Mouse (Mus musculus) kidney, embryonic 15.5 days (tissue): ENCODE measurements around the gene Slc6a6. TPM values are rescaled to one million over a fixed set of nuclear protein-coding genes. Genes with fewer than 3 reads are reported as not detected.
A peak's percentile ranks its signal among the peaks of the same experiment; 100 is the strongest.

ENCODE experiments used
- ATAC-seq: fragments of 200-750 bp; cut with Nextera tagmentation; replicated peaks from 2 replicates; pipeline ENCODE4 v1.8.0; 2017; ENCODE audit warnings: moderate TSS enrichment; ENCODE audit not compliant: low FRiP score
- H3K27ac ChIP-seq: fragments of 300-500 bp; sonication (generic); 2 replicates; pipeline ENCODE4 v1.5.1; 2015; ENCODE audit warnings: mild to moderate bottlenecking, inconsistent platforms
- H3K27me3 ChIP-seq: fragments of 300-500 bp; sonication (generic); 2 replicates; pipeline ENCODE4 v1.6.1; 2015; ENCODE audit warnings: inconsistent platforms
- H3K36me3 ChIP-seq: fragments of 300-500 bp; sonication (generic); 2 replicates; pipeline ENCODE4 v1.6.1; 2015; ENCODE audit warnings: inconsistent platforms
- H3K4me1 ChIP-seq: fragments of 300-500 bp; sonication (generic); 2 replicates; pipeline ENCODE4 v1.6.1; 2015; ENCODE audit warnings: inconsistent platforms
- H3K4me2 ChIP-seq: fragments of 300-500 bp; sonication (generic); 2 replicates; pipeline ENCODE4 v1.6.1; 2015; ENCODE audit warnings: moderate library complexity, mild to moderate bottlenecking, inconsistent platforms
- H3K4me3 ChIP-seq: fragments of 300-500 bp; sonication (generic); replicated peaks from 2 replicates; pipeline ENCODE4 v1.5.1; 2015; ENCODE audit warnings: mild to moderate bottlenecking, inconsistent platforms
- H3K9ac ChIP-seq: fragments of 300-500 bp; sonication (generic); 2 replicates; pipeline ENCODE4 v1.6.1; 2015; ENCODE audit warnings: mild to moderate bottlenecking, inconsistent platforms
- H3K9me3 ChIP-seq: fragments of 300-500 bp; sonication (generic); replicated peaks from 2 replicates; pipeline ENCODE4 v1.6.1; 2016; ENCODE audit warnings: inconsistent platforms
- WGBS: fragments of 180-500 bp; shearing (Covaris S2); methylation state at CpG from one replicate; pipeline ENCODE4 v1.1.7; 2015; ENCODE audit warnings: mixed read lengths; 5-methylcytosine and 5-hydroxymethylcytosine counted together
- polyA plus RNA-seq: library from polyadenylated mRNA; unstranded; fragments of >200 nt; fragmentation: Nextera tagmentation; extraction: Ambion mirVana; gene quantifications from 2 replicates; pipeline ENCODE4 v1.2.1, GENCODE M21; 2015

The Slc6a6 gene
- polyA plus RNA-seq, 1 experiment from 2014 or later: 87.2 TPM

GRCm38 (mm10) chr6:91718067-91718466, 34.2 kb downstream of the Slc6a6 start:
- Histone ChIP-seq H3K36me3 (peaks cover 37% of the 10 kb centered on the region), H3K27me3 (no peaks in the 10 kb centered on the region), H3K27ac (no peak overlapping the region), H3K9ac (no peak overlapping the region), H3K4me2 (no peak overlapping the region), H3K9me3 (no peaks in the 10 kb centered on the region), H3K4me1 (peaks cover 46% of the 10 kb centered on the region), H3K4me3 (no peak overlapping the region)
- no peak for ATAC-seq
- WGBS: 88% methylated on average over 2 of the region's 2 CpGs

DNA sequence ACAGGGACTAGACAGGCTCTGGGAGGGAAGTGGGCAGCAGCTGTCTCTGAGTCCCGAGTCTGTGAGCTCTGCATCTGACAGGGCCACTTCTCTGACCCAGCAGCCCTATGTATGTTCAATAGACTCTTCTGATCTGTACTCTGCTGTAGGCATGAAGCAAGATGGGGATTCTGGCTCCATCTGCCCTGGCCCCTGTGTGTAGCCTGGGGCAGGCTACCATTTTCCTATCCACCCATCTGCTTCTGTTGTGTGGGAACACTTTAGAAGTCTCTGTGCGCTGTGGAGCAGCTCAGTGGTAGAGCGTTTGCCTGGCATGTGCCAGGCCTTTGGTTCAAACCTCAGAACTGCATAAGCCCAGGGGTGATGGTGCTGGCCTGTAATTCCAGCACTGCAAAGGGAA, 34.8 kb downstream of the Slc6a6 start:
- WGBS: 72% methylated on average over 3 of the region's 3 CpGs
- no peaks in the 10 kb centered on the region for H3K27me3 ChIP-seq
- H3K9ac ChIP-seq: no peak overlapping the region
- no peak overlapping the region for H3K4me2 ChIP-seq
- H3K36me3 ChIP-seq: peaks cover 40% of the 10 kb centered on the region
- H3K9me3 ChIP-seq: no peaks in the 10 kb centered on the region
- peak overlapping the region; percentile 63 for H3K27ac ChIP-seq
- H3K4me1 ChIP-seq: peaks cover 41% of the 10 kb centered on the region
- no peak overlapping the region for H3K4me3 ChIP-seq
- ATAC-seq: no peak

DNA sequence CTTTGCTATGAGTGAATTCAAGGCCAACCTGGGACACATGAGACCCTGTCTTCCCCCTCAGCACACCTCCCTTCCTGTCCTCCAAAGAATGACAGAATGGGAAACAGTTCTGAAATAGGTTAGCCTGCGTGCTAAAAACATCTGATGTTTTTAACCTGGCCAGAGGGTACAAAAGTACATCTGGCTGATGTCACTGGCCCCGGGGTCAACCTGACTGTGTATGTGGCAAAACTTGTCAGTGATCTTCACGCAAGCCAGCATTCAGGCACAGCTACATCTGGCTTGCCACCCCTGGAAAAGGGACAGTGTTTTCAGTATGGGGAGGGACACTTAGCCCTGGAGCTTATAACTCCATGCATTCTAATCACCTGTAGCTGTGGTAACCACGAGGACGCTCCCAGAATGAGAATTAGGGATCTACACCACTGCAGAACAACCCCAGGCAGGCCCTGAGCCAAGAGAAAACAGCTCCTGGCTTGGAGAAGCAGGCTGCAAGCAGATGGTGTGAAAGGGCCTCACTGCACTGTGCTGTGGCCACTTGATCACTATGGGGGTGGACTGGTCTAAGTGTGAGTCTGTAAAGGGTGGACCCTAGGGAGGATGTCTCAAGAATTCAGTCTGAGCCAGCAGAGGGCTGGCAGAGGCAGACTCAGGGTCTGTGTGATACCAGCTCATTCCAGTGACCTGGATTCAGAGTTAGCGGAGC, 35.3 kb downstream of the Slc6a6 start:
- 61% methylated on average over 6 of the region's 6 CpGs for WGBS
- H3K36me3 ChIP-seq: peaks cover 40% of the 10 kb centered on the region
- H3K27me3 ChIP-seq: no peaks in the 10 kb centered on the region
- H3K27ac ChIP-seq: peak overlapping the region; percentile 63
- H3K4me2 ChIP-seq: no peak overlapping the region
- no peaks in the 10 kb centered on the region for H3K9me3 ChIP-seq
- no peak overlapping the region for H3K4me3 ChIP-seq
- H3K4me1 ChIP-seq: peaks cover 37% of the 10 kb centered on the region
- peak; percentile 49; the same call in 1 of the 2 replicates for ATAC-seq
- H3K9ac ChIP-seq: no peak overlapping the region

DNA sequence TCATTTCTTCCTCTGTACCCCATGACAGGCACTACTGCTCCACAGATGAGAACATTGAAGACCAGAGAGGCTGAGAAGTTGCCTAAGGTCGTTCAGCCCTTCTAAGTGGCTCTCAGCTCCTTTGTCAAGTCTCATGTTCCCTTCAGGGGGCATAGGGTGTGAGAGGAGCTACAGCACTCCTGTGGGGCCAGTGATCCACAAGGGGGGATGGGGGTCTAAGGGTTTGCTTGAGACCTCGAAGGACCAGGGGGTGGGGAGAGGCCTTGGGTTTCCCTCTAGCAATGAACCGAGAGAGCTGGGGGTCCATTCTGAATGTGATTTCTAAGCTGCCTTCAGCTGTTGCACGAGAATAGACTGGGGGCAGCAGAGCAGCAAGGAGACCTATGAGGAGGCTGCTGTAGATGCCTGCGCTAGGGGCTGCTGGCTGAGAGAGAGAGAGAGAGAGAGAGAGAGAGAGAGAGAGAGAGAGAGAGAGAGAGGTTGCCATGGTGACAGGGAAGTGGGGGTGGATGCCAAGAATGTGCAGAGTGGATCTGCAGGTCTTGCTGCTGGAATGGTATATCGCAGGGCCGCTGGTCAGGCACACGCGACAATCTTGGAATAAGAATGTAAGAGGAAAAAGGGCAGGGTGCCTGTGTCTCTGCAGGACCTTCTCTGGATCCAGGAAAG, 36.1 kb downstream of the Slc6a6 start:
- Histone ChIP-seq H3K4me2 (peak overlapping the region; percentile 9; the same call in 1 of the 2 replicates), H3K9me3 (no peaks in the 10 kb centered on the region), H3K9ac (no peak overlapping the region), H3K4me3 (no peak overlapping the region), H3K4me1 (peaks cover 37% of the 10 kb centered on the region), H3K27me3 (no peaks in the 10 kb centered on the region), H3K36me3 (peaks cover 42% of the 10 kb centered on the region), H3K27ac (peak overlapping the region; percentile 63)
- peak; percentile 69 for ATAC-seq
- WGBS: 8% methylated on average over 9 of the region's 9 CpGs

DNA sequence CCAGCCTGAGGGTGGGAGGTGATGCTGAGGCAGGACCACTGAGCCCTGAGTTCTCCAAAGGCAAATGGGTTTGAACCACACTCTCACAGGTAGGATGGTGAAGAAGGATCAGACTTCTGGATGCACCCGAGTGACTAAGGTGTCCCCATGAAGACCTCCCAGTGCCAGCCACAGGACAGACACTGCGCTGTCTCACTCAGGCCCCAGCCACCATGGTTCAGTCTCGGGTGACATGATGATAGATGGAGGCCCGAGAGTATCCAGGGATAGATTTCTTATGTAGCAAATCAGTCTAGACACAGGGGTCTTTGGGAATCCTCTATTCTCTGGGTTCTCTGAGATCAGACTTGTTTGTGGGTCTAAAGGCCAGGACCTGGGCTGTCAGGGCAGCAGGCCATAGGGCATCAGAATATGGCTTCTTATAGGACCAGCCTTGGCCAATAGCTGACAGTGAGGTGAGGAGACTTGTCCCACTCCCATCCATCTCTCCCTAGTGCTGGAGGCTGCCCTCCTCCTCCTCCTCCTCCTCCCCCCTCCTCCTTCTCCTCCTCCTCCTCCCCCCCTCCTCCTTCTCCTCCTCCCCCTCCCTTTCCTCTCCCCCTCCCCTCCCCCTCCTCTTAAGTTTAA, 36.8 kb downstream of the Slc6a6 start:
- peak overlapping the region; percentile 9; the same call in 1 of the 2 replicates for H3K4me2 ChIP-seq
- peak; percentile 30 for ATAC-seq
- H3K9me3 ChIP-seq: no peaks in the 10 kb centered on the region

GRCm38 (mm10) chr6:91721215-91721701, 37.4 kb downstream of the Slc6a6 start:
- Histone ChIP-seq H3K4me1 (peaks cover 37% of the 10 kb centered on the region), H3K4me3 (no peak overlapping the region), H3K27ac (0 out of 2 replicates have a peak overlapping the region, but pooled peaks have one; percentile 2), H3K9ac (no peak overlapping the region), H3K27me3 (no peaks in the 10 kb centered on the region), H3K9me3 (no peaks in the 10 kb centered on the region), H3K36me3 (peaks cover 45% of the 10 kb centered on the region), H3K4me2 (no peak overlapping the region)
- 34% methylated on average over 12 of the region's 12 CpGs for WGBS
- no peak; the same call in 1 of the 2 replicates for ATAC-seq

More for the DNA sequence above, 36.8 kb downstream of the Slc6a6 start:
- Histone ChIP-seq H3K36me3 (peaks cover 44% of the 10 kb centered on the region), H3K4me3 (no peak overlapping the region), H3K27me3 (no peaks in the 10 kb centered on the region), H3K9ac (no peak overlapping the region), H3K27ac (peak overlapping the region; percentile 63; the same call in 1 of the 2 replicates), H3K4me1 (peaks cover 37% of the 10 kb centered on the region)
- WGBS: 30% methylated on average over 4 of the region's 4 CpGs

DNA sequence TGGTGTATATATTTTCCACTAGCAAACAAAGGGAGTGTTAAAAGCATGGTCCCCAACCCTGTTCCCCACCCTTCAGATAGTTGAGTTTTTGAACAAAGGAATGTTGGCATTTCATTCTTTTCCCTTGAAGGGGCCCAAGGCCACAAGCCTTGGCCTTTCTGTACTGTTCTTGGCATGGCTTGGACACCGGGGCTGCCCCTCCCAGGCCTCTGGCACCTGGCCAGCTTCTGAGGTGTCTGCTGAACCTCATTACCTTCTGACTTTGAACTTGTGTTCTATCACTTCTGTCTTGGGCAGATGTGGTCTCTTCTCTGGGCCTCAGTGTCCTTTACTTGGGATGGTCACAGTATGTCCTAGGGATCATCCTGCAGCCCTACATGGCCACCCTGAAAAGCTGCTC, 43.5 kb downstream of the Slc6a6 start:
- H3K4me3 ChIP-seq: no peak overlapping the region
- no peaks in the 10 kb centered on the region for H3K9me3 ChIP-seq
- H3K36me3 ChIP-seq: peaks cover 94% of the 10 kb centered on the region
- H3K4me1 ChIP-seq: peaks cover 29% of the 10 kb centered on the region
- H3K27ac ChIP-seq: no peak overlapping the region
- H3K4me2 ChIP-seq: no peak overlapping the region
- H3K9ac ChIP-seq: no peak overlapping the region
- no peaks in the 10 kb centered on the region for H3K27me3 ChIP-seq
- no peak for ATAC-seq
- WGBS: 60% methylated on average over 1 of the region's 1 CpGs

GRCm38 (mm10) chr6:91728939-91729619, 45.2 kb downstream of the Slc6a6 start:
- H3K4me1 ChIP-seq: peaks cover 29% of the 10 kb centered on the region
- no peak overlapping the region for H3K4me2 ChIP-seq
- no peak overlapping the region for H3K4me3 ChIP-seq
- no peaks in the 10 kb centered on the region for H3K27me3 ChIP-seq
- ATAC-seq: peak; percentile 50; the same call in 1 of the 2 replicates
- H3K27ac ChIP-seq: peak overlapping the region; percentile 82
- H3K36me3 ChIP-seq: peaks cover 93% of the 10 kb centered on the region
- H3K9me3 ChIP-seq: no peaks in the 10 kb centered on the region
- H3K9ac ChIP-seq: 0 out of 2 replicates have a peak overlapping the region, but pooled peaks have one; percentile 0
- WGBS: 34% methylated on average over 6 of the region's 6 CpGs

- H3K4me2 ChIP-seq: no peak overlapping the region
- peaks cover 93% of the 10 kb centered on the region for H3K36me3 ChIP-seq
Observed at GRCm38 (mm10) chr6:91729677-91730127, 45.8 kb downstream of the Slc6a6 start.

DNA sequence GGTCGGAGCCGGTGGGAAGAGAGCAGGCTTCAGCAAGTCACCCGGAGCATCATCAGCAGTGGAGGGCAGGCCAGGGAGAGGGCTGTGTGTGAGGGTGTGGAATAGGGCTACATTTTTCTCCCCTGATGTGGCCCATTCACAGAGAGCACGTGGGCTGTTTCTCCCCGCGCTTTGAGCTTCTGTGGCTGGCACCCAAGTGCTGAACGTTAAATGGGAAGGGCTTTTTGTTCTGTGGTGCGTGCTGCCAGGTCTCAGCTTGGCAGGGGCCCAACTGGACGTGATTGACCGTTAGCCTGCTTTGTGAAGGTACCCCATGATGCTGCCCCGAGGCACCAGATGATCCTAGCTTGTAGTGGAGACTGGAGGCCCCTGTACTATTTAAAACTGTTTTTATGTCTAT, 48.3 kb downstream of the Slc6a6 start:
- Histone ChIP-seq H3K4me1 (peaks cover 34% of the 10 kb centered on the region), H3K27ac (no peak overlapping the region), H3K9me3 (no peaks in the 10 kb centered on the region), H3K9ac (no peak overlapping the region), H3K4me3 (no peak overlapping the region), H3K36me3 (peaks cover 95% of the 10 kb centered on the region), H3K4me2 (no peak overlapping the region), H3K27me3 (no peaks in the 10 kb centered on the region)
- 90% methylated on average over 11 of the region's 11 CpGs for WGBS
- ATAC-seq: no peak

More at GRCm38 (mm10) chr6:91729677-91730127, 45.8 kb downstream of the Slc6a6 start:
- no peaks in the 10 kb centered on the region for H3K27me3 ChIP-seq
- H3K27ac ChIP-seq: peak overlapping the region; percentile 82
- H3K9ac ChIP-seq: 0 out of 2 replicates have a peak overlapping the region, but pooled peaks have one; percentile 0
- H3K9me3 ChIP-seq: no peaks in the 10 kb centered on the region
- 17% methylated on average over 12 of the region's 12 CpGs for WGBS
- H3K4me1 ChIP-seq: peaks cover 29% of the 10 kb centered on the region
- H3K4me3 ChIP-seq: no peak overlapping the region
- peak; percentile 71; the same call in 1 of the 2 replicates for ATAC-seq

GRCm38 (mm10) chr6:91736471-91736870, 52.6 kb downstream of the Slc6a6 start:
- H3K4me1 ChIP-seq: peaks cover 13% of the 10 kb centered on the region
- H3K4me3 ChIP-seq: no peak overlapping the region
- WGBS: 54% methylated on average over 5 of the region's 5 CpGs
- no peak overlapping the region for H3K9ac ChIP-seq
- peaks cover 96% of the 10 kb centered on the region for H3K36me3 ChIP-seq
- H3K27me3 ChIP-seq: no peaks in the 10 kb centered on the region
- peak overlapping the region; percentile 66 for H3K27ac ChIP-seq
- H3K9me3 ChIP-seq: no peaks in the 10 kb centered on the region
- H3K4me2 ChIP-seq: no peak overlapping the region
- no peak for ATAC-seq
